8 mouse cellular contexts compared by ENCODE assay signal in genomic region chr4:130173911-130174311, GRCm38 (mm10). TPM values are rescaled to one million over a fixed set of nuclear protein-coding genes. Genes with fewer than 3 reads are reported as not detected.
DNase-seq lines count a peak whose midpoint lies in the region; ATAC-seq and TF ChIP-seq lines count a peak whose summit lies in the region.

No protein-coding gene starts in this region.

- ATAC-seq in heart, embryonic 12.5 days (ENCODE audit: insufficient number of reproducible peaks, low FRiP score), result no peak
- ATAC-seq in limb, embryonic 12.5 days (ENCODE audit: insufficient number of reproducible peaks, insufficient read depth, low FRiP score, low TSS enrichment, low read depth), result no peak
- ATAC-seq in hindbrain, embryonic 14.5 days (ENCODE audit: low FRiP score), result no peak

- H3K4me1 ChIP-seq in ES-E14 (ENCODE audit: control insufficient read depth in 2 of 2, insufficient read depth in 2 of 2, low read length in 2 of 2, poor library complexity in 1 of 2), result peaks cover 4 to 32% of the 10 kb centered on the region in 2 experiments; a peak in 3 of 4 replicates
- H3K4me1 ChIP-seq in heart, embryonic 12.5 days (replicated peaks), result peaks cover 86% of the 10 kb centered on the region
- H3K4me1 ChIP-seq in limb, embryonic 12.5 days (replicated peaks), result peaks cover 49% of the 10 kb centered on the region
- H3K4me1 ChIP-seq in hindbrain, embryonic 14.5 days (replicated peaks; ENCODE audit: control insufficient read depth, insufficient read depth, low read length), result peaks cover 10% of the 10 kb centered on the region; the same call in 1 of the 2 replicates

- H3K27me3 ChIP-seq in heart, embryonic 12.5 days (replicated peaks), result no peaks in the 10 kb centered on the region
- peaks cover 33% of the 10 kb centered on the region for H3K27me3 ChIP-seq in limb, embryonic 12.5 days
- peaks cover 29% of the 10 kb centered on the region for H3K27me3 ChIP-seq in hindbrain, embryonic 14.5 days (ENCODE audit: control insufficient read depth, insufficient read depth, low read length)

- 53% methylated on average over 19 of the region's 19 CpGs for WGBS in heart, embryonic 12.5 days
- WGBS in limb, embryonic 12.5 days, result 43% methylated on average over 19 of the region's 19 CpGs
- 52% methylated on average over 19 of the region's 19 CpGs for WGBS in hindbrain, embryonic 14.5 days

- DNase-seq in gastrocnemius, adult 2 months, result peak; percentile 36
- DNase-seq in gastrocnemius, postnatal 10 days, result no peak
- no peak for DNase-seq in ES-E14 (ENCODE audit: low read depth, low spot score)
- no peak for DNase-seq in frontal cortex, postnatal 10 days (ENCODE audit: low spot score in 2 of 2)
- DNase-seq in layer of hippocampus, adult 11-12 months (ENCODE audit: low spot score), result no peak
- DNase-seq in hindbrain, embryonic 14.5 days (ENCODE audit: low spot score), result no peak

- peak overlapping the region; percentile 74 for H3K4me3 ChIP-seq in gastrocnemius, adult 2 months
- peak overlapping the region; percentile 24 to 61; a peak in 2 of 4 replicates for H3K4me3 ChIP-seq in ES-E14 (ENCODE audit: insufficient read depth in 1 of 2, low read depth in 1 of 2, low read length in 2 of 2, poor library complexity in 1 of 2, severe bottlenecking in 1 of 2)
- peak overlapping the region; percentile 48 for H3K4me3 ChIP-seq in heart, embryonic 12.5 days
- peak overlapping the region; percentile 30; the same call in 1 of the 2 replicates for H3K4me3 ChIP-seq in limb, embryonic 12.5 days (replicated peaks)
- no peak overlapping the region for H3K4me3 ChIP-seq in hindbrain, embryonic 14.5 days (replicated peaks; ENCODE audit: low read length)

- in situ Hi-C loops in ES-E14 (cut with MboI; ENCODE audit: low sequenced_read_pairs in 2 of 2, unreplicated experiment in 2 of 2), result no loop called here

- no peak for TF ChIP-seq CTCF in gastrocnemius, adult 2 months (IDR thresholded peaks at IDR 0.05)

- H3K27ac ChIP-seq in gastrocnemius, adult 2 months, result peak overlapping the region; percentile 88
- H3K27ac ChIP-seq in ES-E14 (ENCODE audit: insufficient read depth, low read depth, low read length, poor library complexity, severe bottlenecking), result no peak overlapping the region
- peak overlapping the region; percentile 29; the same call in 1 of the 2 replicates for H3K27ac ChIP-seq in heart, embryonic 12.5 days (ENCODE audit: poor library complexity, severe bottlenecking)
- no peak overlapping the region for H3K27ac ChIP-seq in limb, embryonic 12.5 days
- no peak overlapping the region for H3K27ac ChIP-seq in hindbrain, embryonic 14.5 days

- no peak overlapping the region for H3K9ac ChIP-seq in ES-E14 (ENCODE audit: insufficient read depth, low read depth, low read length, poor library complexity, severe bottlenecking)
- peak overlapping the region; percentile 71 for H3K9ac ChIP-seq in heart, embryonic 12.5 days
- no peak overlapping the region for H3K9ac ChIP-seq in limb, embryonic 12.5 days (replicated peaks)
- H3K9ac ChIP-seq in hindbrain, embryonic 14.5 days, result no peak overlapping the region

- H3K9me3 ChIP-seq in ES-E14 (ENCODE audit: control insufficient read depth, insufficient read depth, low read depth, low read length), result no peaks in the 10 kb centered on the region
- H3K9me3 ChIP-seq in heart, embryonic 12.5 days (replicated peaks), result no peaks in the 10 kb centered on the region
- H3K9me3 ChIP-seq in limb, embryonic 12.5 days, result no peaks in the 10 kb centered on the region
- no peaks in the 10 kb centered on the region for H3K9me3 ChIP-seq in hindbrain, embryonic 14.5 days (ENCODE audit: control insufficient read depth, low read length)

- intact Hi-C loops in gastrocnemius, adult 2 months (cut with DNase I), result no loop called here

- H3K4me2 ChIP-seq in heart, embryonic 12.5 days, result peak overlapping the region; percentile 77
- peak overlapping the region; percentile 57 for H3K4me2 ChIP-seq in limb, embryonic 12.5 days
- no peak overlapping the region; the same call in 1 of the 2 replicates for H3K4me2 ChIP-seq in hindbrain, embryonic 14.5 days (replicated peaks)

- no peaks in the 10 kb centered on the region for H3K36me3 ChIP-seq in ES-E14 (ENCODE audit: control insufficient read depth, insufficient read depth, low read length, poor library complexity, severe bottlenecking)
- H3K36me3 ChIP-seq in heart, embryonic 12.5 days, result 0 out of 2 replicates have a peak, but pooled peaks cover 5% of the 10 kb centered on the region
- H3K36me3 ChIP-seq in limb, embryonic 12.5 days, result no peaks in the 10 kb centered on the region
- H3K36me3 ChIP-seq in hindbrain, embryonic 14.5 days (replicated peaks; ENCODE audit: control insufficient read depth, insufficient read depth), result no peaks in the 10 kb centered on the region

TF ChIP-seq in ES-E14, 5 proteins besides CTCF, POLR2A, EP300 and RAD21:
- TF ChIP-seq CHD2 (IDR thresholded peaks at IDR 0.05; ENCODE audit: low read depth, low read length) (no peak), ZNF384 (IDR thresholded peaks at IDR 0.05; ENCODE audit: low read depth, low read length) (no peak), ZC3H11A (IDR thresholded peaks at IDR 0.05; ENCODE audit: borderline replicate concordance, low read depth, low read length) (no peak), HCFC1 (IDR thresholded peaks at IDR 0.05; ENCODE audit: borderline replicate concordance, insufficient read depth, low read length) (no peak), MAFK (IDR thresholded peaks at IDR 0.05; ENCODE audit: insufficient read depth, low read depth, low read length) (no peak)

RNA-seq across cellular contexts. Expression of gene Tinagl1, which starts 1.0 kb away (rescaled TPM):
- total RNA-seq in gastrocnemius, adult 2 months (2021), result 10 to 100 TPM; 18.7 to 45.2 TPM
- 10 to 100 TPM; 27.7 to 33.1 TPM for total RNA-seq in gastrocnemius, postnatal 10 days (2021)
- total RNA-seq in ES-E14 (2012; rRNA removed), result 22.5 and 43.7 TPM in 2 replicates
- polyA plus RNA-seq in heart, embryonic 12.5 days (2016; fragmentation: Nextera tagmentation; extraction: Ambion mirVana), result 46.6 and 49.8 TPM in 2 replicates
- polyA plus RNA-seq in limb, embryonic 12.5 days (2016; fragmentation: Nextera tagmentation; extraction: Ambion mirVana), result 7.8 and 10.3 TPM in 2 replicates
- 6.6 and 8.5 TPM in 2 replicates for polyA plus RNA-seq in hindbrain, embryonic 14.5 days (2014; fragmentation: Nextera tagmentation; extraction: Ambion mirVana)

RNA-seq across cellular contexts. Expression of gene Hcrtr1, which starts 34.8 kb away (rescaled TPM):
- not detected for total RNA-seq in gastrocnemius, adult 2 months (2021)
- total RNA-seq in gastrocnemius, postnatal 10 days (2021), result not detected
- 0.16 and 0.22 TPM in 2 replicates for total RNA-seq in ES-E14 (2012; rRNA removed)
- not detected in 2 replicates for polyA plus RNA-seq in heart, embryonic 12.5 days (2016; fragmentation: Nextera tagmentation; extraction: Ambion mirVana)
- not detected in 2 replicates for polyA plus RNA-seq in limb, embryonic 12.5 days (2016; fragmentation: Nextera tagmentation; extraction: Ambion mirVana)
- polyA plus RNA-seq in hindbrain, embryonic 14.5 days (2014; fragmentation: Nextera tagmentation; extraction: Ambion mirVana), result 1.7 and 2.3 TPM in 2 replicates

RNA-seq across cellular contexts. Expression of gene Gm853, which starts 48.3 kb away (rescaled TPM):
- not detected for total RNA-seq in gastrocnemius, adult 2 months (2021)
- total RNA-seq in gastrocnemius, postnatal 10 days (2021), result not detected
- 0.09 and 0.53 TPM in 2 replicates for total RNA-seq in ES-E14 (2012; rRNA removed)
- not detected in 2 replicates for polyA plus RNA-seq in heart, embryonic 12.5 days (2016; fragmentation: Nextera tagmentation; extraction: Ambion mirVana)
- not detected in 2 replicates for polyA plus RNA-seq in limb, embryonic 12.5 days (2016; fragmentation: Nextera tagmentation; extraction: Ambion mirVana)
- polyA plus RNA-seq in hindbrain, embryonic 14.5 days (2014; fragmentation: Nextera tagmentation; extraction: Ambion mirVana), result 0.86 and 2.4 TPM in 2 replicates

Comparison
In these comparisons a context has a peak if more than half of its experiments do, and no peak if none do; other contexts are left out.
1. H3K27ac ChIP-seq: peak in gastrocnemius, adult 2 months (single experiment) and heart, embryonic 12.5 days (single experiment); none in ES-E14 (single experiment), limb, embryonic 12.5 days (single experiment) and hindbrain, embryonic 14.5 days (single experiment).